Mouse (Mus musculus) lung, postnatal 25 days (tissue): ENCODE measurements around the gene Gm10645.

ENCODE experiments used
- DNase-seq: peaks from one replicate; pipeline ENCODE4 v3.0.0; 2022; ENCODE audit warnings: low spot score

The Gm10645 gene

GRCm38 (mm10) chr8:83169127-83169526, 3.2 kb upstream of the Gm10645 start:
- DNase-seq = no peak

GRCm38 (mm10) chr8:83167932-83168331, 2.0 kb upstream of the Gm10645 start:
- DNase-seq = no peak

- peak; percentile 59 for DNase-seq
These were observed 587 bp downstream of the Gm10645 start, which contains the start of gene Tbc1d9 for GRCm38 (mm10) chr8:83165235-83165930. Gene Tbc1d9 (plus strand): TSS chr8:83165352.

GRCm38 (mm10) chr8:83160613-83161012, 5.4 kb downstream of the Gm10645 start:
- DNase-seq = no peak

DNA sequence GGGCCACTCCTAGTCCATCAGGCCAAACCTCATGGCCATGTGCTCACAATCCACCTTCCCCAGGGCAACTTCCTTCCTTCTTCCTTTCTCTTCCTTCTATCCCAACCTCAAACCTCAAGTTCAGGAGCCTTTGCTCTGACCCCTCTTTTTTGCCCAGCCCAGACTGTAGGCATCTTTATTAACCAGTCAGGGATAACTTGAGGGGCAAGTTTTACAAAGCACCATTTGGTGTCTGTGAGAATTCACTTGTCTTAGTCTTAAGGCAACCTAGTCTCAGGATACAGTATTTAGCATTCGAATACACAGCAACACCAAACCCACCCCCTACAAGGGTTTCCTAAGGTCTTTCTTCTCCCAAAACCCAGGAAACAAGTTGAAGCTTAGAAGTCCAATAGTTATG, 6.4 kb downstream of the Gm10645 start:
- no peak for DNase-seq

DNA sequence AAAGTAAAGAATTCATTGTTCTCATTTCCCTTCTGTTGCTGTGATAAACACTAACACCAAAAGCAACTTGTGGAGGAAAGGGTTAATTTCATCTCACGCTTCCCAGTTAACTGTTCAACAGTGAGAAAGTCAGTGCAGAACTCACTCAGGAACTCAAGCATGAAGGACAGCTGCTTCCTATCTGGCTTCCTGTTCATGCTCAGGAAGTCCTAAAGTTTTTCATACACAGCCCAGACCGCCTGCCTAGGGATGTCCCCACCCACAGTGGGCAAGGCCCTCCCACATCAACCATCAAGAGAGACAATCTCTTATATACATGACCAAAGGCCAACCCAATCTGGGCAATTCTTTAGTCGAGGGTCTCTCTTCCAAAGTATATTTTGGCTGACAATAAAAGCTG, 7.0 kb downstream of the Gm10645 start:
- no peak for DNase-seq

DNA sequence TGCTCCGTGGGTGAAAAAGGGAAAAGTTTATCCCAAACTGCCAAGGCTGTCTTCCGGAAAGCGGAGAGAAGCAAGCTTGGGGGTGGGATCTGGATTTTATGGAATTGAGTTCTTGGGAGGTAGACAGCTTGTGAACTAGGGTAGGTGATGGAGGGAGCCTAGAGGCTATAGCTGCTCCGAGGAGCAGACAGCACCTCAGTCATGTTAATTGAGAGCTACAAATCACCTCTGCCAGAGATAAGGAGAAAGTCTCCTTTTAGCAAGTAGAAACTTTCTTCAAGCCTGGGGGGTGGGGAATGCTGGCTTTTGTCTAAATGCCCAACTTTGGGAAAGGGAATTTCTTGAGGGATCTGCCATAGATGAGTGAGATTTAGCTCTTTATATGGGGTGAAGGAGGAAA, 10.9 kb downstream of the Gm10645 start:
- no peak for DNase-seq

- peak; percentile 8 for DNase-seq
These were observed 13.5 kb downstream of the Gm10645 start for GRCm38 (mm10) chr8:83152470-83152869.

DNA sequence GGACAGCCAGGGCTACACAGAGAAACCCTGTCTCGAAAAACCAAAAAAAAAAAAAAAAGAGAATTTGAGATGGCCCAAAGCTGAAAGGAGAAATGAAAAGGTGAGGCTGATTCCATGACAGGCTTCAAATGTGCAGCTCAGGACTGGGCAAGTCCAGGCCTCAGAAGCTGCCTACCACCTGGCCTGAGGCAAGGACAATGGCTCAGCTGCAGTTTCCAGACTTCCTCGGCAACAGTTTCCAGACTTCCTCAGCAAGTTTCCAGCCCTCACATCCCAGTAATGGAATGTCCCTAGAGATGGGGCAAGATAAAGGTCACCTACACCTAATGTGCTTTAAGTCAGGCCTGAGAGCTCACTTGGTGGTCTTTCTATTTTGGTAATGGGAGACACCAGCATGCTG, 13.9 kb downstream of the Gm10645 start:
- no peak for DNase-seq

DNA sequence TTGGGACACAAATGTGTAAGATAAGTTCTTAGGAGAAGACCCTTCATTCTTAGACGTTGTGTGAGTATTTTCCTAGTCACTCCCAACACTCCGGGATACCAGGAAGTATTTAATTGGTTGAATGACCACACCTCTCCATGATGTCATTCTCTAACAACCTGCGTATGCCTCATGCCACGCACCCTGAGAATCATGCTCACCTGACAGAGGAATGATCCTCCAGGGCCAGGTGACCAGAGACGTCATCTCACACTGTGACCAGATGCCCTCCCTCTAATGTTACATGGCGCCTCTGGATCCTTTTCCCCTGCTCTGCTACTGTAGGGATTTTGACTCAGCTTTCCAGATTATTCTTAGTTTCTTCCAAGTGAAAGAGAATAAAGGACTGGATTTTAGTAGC, 16.8 kb downstream of the Gm10645 start:
- no peak for DNase-seq

- no peak for DNase-seq
These were observed 20.5 kb downstream of the Gm10645 start for GRCm38 (mm10) chr8:83145421-83145820.

DNA sequence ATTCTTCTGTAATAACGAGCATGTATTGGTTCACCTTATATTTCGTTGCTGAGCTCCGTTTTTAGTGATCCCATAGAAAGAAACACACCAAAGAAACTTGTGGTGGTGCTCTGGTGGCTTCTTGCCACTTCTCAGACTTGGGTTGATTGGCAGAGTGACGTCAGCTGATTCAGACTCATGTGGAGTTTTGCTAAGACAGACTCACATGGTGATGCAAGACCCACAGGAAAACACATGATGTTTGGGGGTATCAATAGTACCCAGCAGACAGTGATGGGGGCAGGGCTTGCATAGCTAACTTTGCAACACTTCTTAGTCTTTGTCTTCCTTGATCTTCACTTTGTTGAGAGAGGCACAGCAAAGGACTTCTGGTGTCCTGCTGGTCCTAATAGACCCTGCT, 21.4 kb downstream of the Gm10645 start:
- DNase-seq = peak; percentile 18

DNA sequence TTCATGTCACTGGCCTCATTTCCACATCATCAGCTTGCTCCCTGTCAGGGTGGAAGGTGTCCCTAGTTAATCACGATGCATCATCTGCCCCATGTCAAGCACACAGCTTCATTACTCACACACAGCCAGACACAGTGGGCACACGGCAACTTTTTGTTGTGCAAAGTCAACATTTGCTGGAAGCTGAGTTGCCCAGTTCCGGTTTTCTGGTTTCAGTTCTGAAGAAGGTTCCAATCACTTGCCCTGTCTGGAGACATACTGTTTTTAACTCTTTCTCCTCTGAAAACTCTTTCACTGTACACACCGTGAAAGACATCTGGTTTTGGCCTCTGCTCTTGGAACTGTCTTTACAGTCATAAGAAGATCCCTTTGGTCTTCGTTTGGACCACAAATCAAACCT, 24.6 kb downstream of the Gm10645 start:
- DNase-seq = peak; percentile 50

DNA sequence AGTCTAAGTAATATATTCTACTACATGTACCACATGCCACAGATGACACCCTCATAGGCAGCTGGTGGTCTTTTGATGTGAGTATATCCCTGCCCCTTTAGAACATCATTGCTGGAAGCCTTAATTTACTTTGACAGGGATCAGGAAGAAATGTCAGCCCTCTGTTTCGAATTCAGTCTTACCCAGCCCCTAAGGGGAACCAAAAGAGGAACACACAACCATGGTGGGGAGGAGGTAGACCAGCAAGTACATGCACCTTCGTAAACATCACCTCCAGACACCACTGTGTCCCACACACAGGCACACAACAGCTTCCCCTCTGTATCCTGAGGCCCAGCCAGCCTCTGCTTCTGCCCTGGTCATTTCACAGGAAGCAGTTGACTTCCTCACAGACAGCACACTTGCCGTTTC, 25.3 kb downstream of the Gm10645 start:
- peak; percentile 24 for DNase-seq

GRCm38 (mm10) chr8:83140068-83140467, 25.9 kb downstream of the Gm10645 start:
- no peak for DNase-seq

- no peak for DNase-seq
These were observed 30.9 kb downstream of the Gm10645 start for GRCm38 (mm10) chr8:83135086-83135485.
